Mouse (Mus musculus) cerebellum, adult 2 months (tissue): ENCODE results near the gene Myef2.

Experiments used
- CTCF ChIP-seq: fragments of 200-500 bp; IDR thresholded peaks from 2 replicates; pipeline ENCODE4 v1.5.1; 2011; ENCODE audit warnings: low read depth, mild to moderate bottlenecking, control low read depth, low read length, moderate library complexity, borderline replicate concordance; ENCODE audit not compliant: insufficient read depth
- POLR2A ChIP-seq: fragments of 200-500 bp; IDR thresholded peaks from 2 replicates; pipeline ENCODE4 v1.6.1; 2011; ENCODE audit warnings: low read length, control low read depth, borderline replicate concordance; ENCODE audit not compliant: insufficient read depth

- TF ChIP-seq CTCF (no peak), POLR2A (no peak)
These were observed at the start of gene Myef2 for GRCm38 (mm10) chr2:125123477-125123852.
